Mouse (Mus musculus) heart, adult 9 months (tissue): ENCODE data around the gene Gsta3.

ENCODE experiments used
- DNase-seq, 2 experiments: peaks; one replicate each; pipeline ENCODE4 v3.0.0; 2022; ENCODE audit warnings: low spot score in 2 of 2

The Gsta3 gene

GRCm38 (mm10) chr1:21299826-21300225 is 59.4 kb downstream of the Gsta3 start:
- DNase-seq = no peak

- DNase-seq = no peak
Observed at GRCm38 (mm10) chr1:21301686-21302085, 61.3 kb downstream of the Gsta3 start.

GRCm38 (mm10) chr1:21304174-21304573 is 63.8 kb downstream of the Gsta3 start:
- no peak for DNase-seq

- no peak for DNase-seq
Observed at GRCm38 (mm10) chr1:21304646-21305045, 64.3 kb downstream of the Gsta3 start.

- peak; percentile 22 to 48 for DNase-seq
Observed at GRCm38 (mm10) chr1:21305443-21305842, 65.1 kb downstream of the Gsta3 start.

- no peak for DNase-seq
Observed at GRCm38 (mm10) chr1:21314336-21314735, 73.9 kb downstream of the Gsta3 start.
